16 mouse cellular contexts compared by ENCODE assay signal in genomic region chr15:44112328-44112944, GRCm38 (mm10).
A peak's percentile ranks its signal among the peaks of the same experiment; 100 is the strongest.
DNase-seq lines count a peak whose midpoint lies in the region.
"Had no signal": no experiment of that assay in that cellular context is flagged by ENCODE, and none has a peak within 500 bp of the region (broad histone marks: within the 10 kb centered on the region; RNA-seq: fewer than 3 reads in every experiment).

No protein-coding gene starts in this region.

- H3K4me1 ChIP-seq in limb, embryonic 10.5 days, result no peaks in the 10 kb centered on the region
- H3K4me1 ChIP-seq: heart, embryonic 13.5 days; neural tube, embryonic 12.5 days had no signal

- no peak overlapping the region for H3K4me3 ChIP-seq in limb, embryonic 10.5 days
- H3K4me3 ChIP-seq: heart, embryonic 13.5 days; neural tube, embryonic 12.5 days had no signal

- intact Hi-C loops in gastrocnemius, postnatal 14 days (cut with DNase I; ENCODE audit: low total_unique reads), result no loop called here

- H3K9me3 ChIP-seq in limb, embryonic 10.5 days (replicated peaks), result no peaks in the 10 kb centered on the region
- H3K9me3 ChIP-seq: heart, embryonic 13.5 days; neural tube, embryonic 12.5 days had no signal

- DNase-seq in cerebellum, postnatal 14 days, result peak; percentile 75 to 84
- DNase-seq in cerebellum, adult 9-10 months, result no peak
- DNase-seq in gastrocnemius, postnatal 14 days, result peak; percentile 9
- DNase-seq in gastrocnemius, adult 8-10 months (ENCODE audit: low spot score in 2 of 2), result no peak
- peak; percentile 23 to 35 for DNase-seq in right cerebral cortex, postnatal 10 days (ENCODE audit: low spot score in 2 of 2)
- DNase-seq in right cerebral cortex, postnatal 25 days, result no peak
- DNase-seq in limb, embryonic 10.5 days (ENCODE audit: low spot score), result no peak
- DNase-seq: cerebellum, adult 8-10 months; embryo, embryonic 11 days; heart, adult 11 months; kidney, adult 2 months; kidney, postnatal 36 days; lung, adult 2 months; lung, postnatal 36 days had no signal

- no peaks in the 10 kb centered on the region for H3K27me3 ChIP-seq in limb, embryonic 10.5 days (ENCODE audit: low read depth, poor library complexity, severe bottlenecking)
- H3K27me3 ChIP-seq: heart, embryonic 13.5 days; neural tube, embryonic 12.5 days had no signal

- no peak overlapping the region for H3K27ac ChIP-seq in limb, embryonic 10.5 days
- H3K27ac ChIP-seq: heart, embryonic 13.5 days; neural tube, embryonic 12.5 days had no signal

- WGBS in limb, embryonic 10.5 days, result 87% methylated on average over 2 of the region's 2 CpGs

- H3K36me3 ChIP-seq in limb, embryonic 10.5 days, result no peaks in the 10 kb centered on the region
- H3K36me3 ChIP-seq: heart, embryonic 13.5 days; neural tube, embryonic 12.5 days had no signal

Comparison
In these comparisons a context has a peak if more than half of its experiments do, and no peak if none do; other contexts are left out.
1. DNase-seq: peak in cerebellum, postnatal 14 days (2 of 2), gastrocnemius, postnatal 14 days (single experiment) and right cerebral cortex, postnatal 10 days (2 of 2); none in cerebellum, adult 9-10 months (single experiment), gastrocnemius, adult 8-10 months (0 of 2), right cerebral cortex, postnatal 25 days (single experiment) and limb, embryonic 10.5 days (single experiment).